Mouse (Mus musculus): ENCODE results near the gene Atf6b. TPM values are rescaled to one million over a fixed set of nuclear protein-coding genes. Genes with fewer than 3 reads are reported as not detected.

The Atf6b gene
- polyA plus RNA-seq, 1 experiment from 2014 or later = 12.9 TPM

DNA sequence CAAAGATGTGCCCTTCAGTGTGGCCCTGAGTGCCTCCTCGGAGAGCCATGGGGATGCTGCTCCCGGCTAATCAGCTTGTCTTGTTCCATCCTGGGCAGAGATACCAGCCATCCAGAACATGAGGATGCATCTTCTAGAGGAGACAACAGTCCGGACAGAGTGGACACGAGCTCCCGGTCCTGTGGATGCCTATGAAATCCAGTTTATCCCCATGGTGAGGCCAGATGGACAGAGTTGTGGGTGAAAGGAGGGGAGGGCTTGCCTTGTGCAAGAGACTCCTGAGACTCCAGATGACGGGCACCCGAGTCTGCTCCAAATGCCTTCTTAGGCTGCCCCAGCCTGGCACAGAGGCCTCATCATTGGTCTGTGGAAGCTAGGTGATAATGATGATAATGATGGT lies 26.2 kb downstream of the Atf6b start:
- no peak overlapping the region for H3K27ac ChIP-seq (ENCODE audit: low read depth)
- DNase-seq = no peak

GRCm38 (mm10) chr17:34674524-34675204 lies 27.7 kb downstream of the Atf6b start:
- TF ChIP-seq EP300 (IDR thresholded peaks at IDR 0.05; ENCODE audit: low read depth) = no peak
- TF ChIP-seq CTCF (IDR thresholded peaks at IDR 0.05; ENCODE audit: low read depth) = no peak
- peaks cover 6% of the 10 kb centered on the region; the same call in 1 of the 2 replicates for H3K4me1 ChIP-seq (ENCODE audit: insufficient read depth)
- H3K4me2 ChIP-seq (ENCODE audit: low read depth, low read length) = no peak overlapping the region
- WGBS (ENCODE audit: insufficient replicate concordance) = 57% methylated on average over 11 of the region's 11 CpGs
- ATAC-seq (no peak), DNase-seq (no peak)
- H3K4me3 ChIP-seq (ENCODE audit: low read depth, low read length) = no peak overlapping the region
- no peak overlapping the region for H3K27ac ChIP-seq (ENCODE audit: low read depth)
- H3K27me3 ChIP-seq (ENCODE audit: insufficient read depth, low read length) = peaks cover 69% of the 10 kb centered on the region
- no peak overlapping the region for H3K9ac ChIP-seq (replicated peaks)
- H3K9me3 ChIP-seq (ENCODE audit: low read length) = no peaks in the 10 kb centered on the region
- H3K36me3 ChIP-seq (replicated peaks; ENCODE audit: insufficient read depth, low read length) = no peaks in the 10 kb centered on the region

More for the DNA sequence above, 26.2 kb downstream of the Atf6b start:
- ATAC-seq = no peak
- WGBS (ENCODE audit: insufficient replicate concordance) = 84% methylated on average over 7 of the region's 7 CpGs
- no peaks in the 10 kb centered on the region for H3K9me3 ChIP-seq (ENCODE audit: low read length)
- H3K36me3 ChIP-seq (replicated peaks; ENCODE audit: insufficient read depth, low read length) = no peaks in the 10 kb centered on the region
- no peak overlapping the region for H3K4me3 ChIP-seq (ENCODE audit: low read depth, low read length)
- H3K4me1 ChIP-seq (ENCODE audit: insufficient read depth) = peaks cover 6% of the 10 kb centered on the region; the same call in 1 of the 2 replicates
- peaks cover 58% of the 10 kb centered on the region for H3K27me3 ChIP-seq (ENCODE audit: insufficient read depth, low read length)
- no peak overlapping the region for H3K9ac ChIP-seq (replicated peaks)
- TF ChIP-seq EP300 (IDR thresholded peaks at IDR 0.05; ENCODE audit: low read depth) (no peak), CTCF (IDR thresholded peaks at IDR 0.05; ENCODE audit: low read depth) (no peak)
- no peak overlapping the region for H3K4me2 ChIP-seq (ENCODE audit: low read depth, low read length)

DNA sequence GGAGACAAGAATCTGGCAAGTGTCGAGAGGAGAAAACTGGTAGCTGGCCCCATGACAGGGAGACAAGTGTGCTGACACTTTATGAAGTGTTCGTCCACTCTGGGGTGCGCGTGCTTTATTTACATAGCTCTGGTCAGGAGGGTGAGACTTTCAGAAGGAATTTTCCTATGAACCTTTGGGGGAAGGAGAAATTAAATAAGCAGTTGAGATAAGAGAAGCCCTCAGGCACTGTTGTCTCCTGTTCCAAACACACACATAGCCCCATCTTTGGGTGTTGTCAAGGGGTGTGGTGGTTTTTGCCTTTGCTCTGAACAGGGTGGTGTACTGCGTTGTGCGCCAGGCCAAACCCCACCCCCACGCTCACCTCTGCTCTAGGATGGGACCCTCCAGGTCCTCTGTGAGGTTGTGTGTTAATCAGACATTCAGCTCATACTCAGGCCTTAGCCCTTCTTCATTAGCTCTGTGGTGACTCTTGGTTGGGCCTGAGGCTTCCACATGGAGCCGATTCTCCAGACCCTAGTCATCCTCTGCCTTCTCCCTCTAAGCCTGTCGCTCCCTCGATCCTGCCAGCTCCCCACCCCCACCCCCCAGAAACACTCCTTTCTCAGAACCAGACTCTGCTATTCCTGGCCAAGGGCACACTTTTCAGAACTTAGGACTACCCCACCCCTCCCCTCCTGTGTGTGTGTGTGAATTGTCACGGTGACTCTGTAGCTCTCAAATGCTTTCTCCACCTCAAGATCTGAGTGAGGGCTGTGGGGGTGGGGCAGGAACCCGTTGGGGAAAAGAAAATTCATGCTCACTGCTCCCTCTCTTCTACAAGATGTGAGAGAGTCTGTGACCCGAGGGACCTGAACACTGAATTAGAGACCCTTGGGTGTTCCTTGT lies 28.5 kb downstream of the Atf6b start:
- H3K4me2 ChIP-seq (ENCODE audit: low read depth, low read length) = no peak overlapping the region
- H3K9ac ChIP-seq (replicated peaks) = no peak overlapping the region
- no peak overlapping the region for H3K27ac ChIP-seq (ENCODE audit: low read depth)
- H3K4me3 ChIP-seq (ENCODE audit: low read depth, low read length) = no peak overlapping the region
- no peak for TF ChIP-seq CTCF (IDR thresholded peaks at IDR 0.05; ENCODE audit: low read depth)
- no peak for TF ChIP-seq EP300 (IDR thresholded peaks at IDR 0.05; ENCODE audit: low read depth)
- H3K9me3 ChIP-seq (ENCODE audit: low read length) = no peaks in the 10 kb centered on the region
- peaks cover 68% of the 10 kb centered on the region for H3K27me3 ChIP-seq (ENCODE audit: insufficient read depth, low read length)
- WGBS (ENCODE audit: insufficient replicate concordance) = 55% methylated on average over 13 of the region's 13 CpGs
- H3K4me1 ChIP-seq (ENCODE audit: insufficient read depth) = peaks cover 6% of the 10 kb centered on the region; the same call in 1 of the 2 replicates
- no peaks in the 10 kb centered on the region for H3K36me3 ChIP-seq (replicated peaks; ENCODE audit: insufficient read depth, low read length)
- ATAC-seq = no peak
- DNase-seq = no peak

DNA sequence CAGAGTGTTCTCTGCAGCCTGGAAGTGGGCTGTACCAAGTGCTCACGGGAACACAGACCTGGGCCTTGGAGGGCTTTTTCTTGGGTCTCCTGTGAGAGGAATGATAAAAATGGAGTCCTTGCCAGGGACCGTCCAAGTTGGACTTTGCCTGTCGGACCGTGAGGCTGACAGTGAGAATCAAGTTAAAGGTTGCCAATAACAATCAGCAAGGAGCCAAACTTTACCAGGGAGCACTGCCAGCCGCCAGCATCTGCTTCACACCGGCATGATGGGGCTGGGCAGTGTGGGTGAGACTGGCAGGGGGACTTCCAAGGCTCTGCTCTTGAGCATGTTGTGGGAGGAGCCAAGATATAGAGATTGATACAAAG lies 29.1 kb downstream of the Atf6b start:
- Histone ChIP-seq H3K27me3 (ENCODE audit: insufficient read depth, low read length) (peaks cover 63% of the 10 kb centered on the region), H3K36me3 (replicated peaks; ENCODE audit: insufficient read depth, low read length) (no peaks in the 10 kb centered on the region), H3K4me2 (ENCODE audit: low read depth, low read length) (no peak overlapping the region), H3K9me3 (ENCODE audit: low read length) (no peaks in the 10 kb centered on the region), H3K4me3 (ENCODE audit: low read depth, low read length) (no peak overlapping the region), H3K27ac (ENCODE audit: low read depth) (no peak overlapping the region), H3K9ac (replicated peaks) (no peak overlapping the region), H3K4me1 (ENCODE audit: insufficient read depth) (peaks cover 6% of the 10 kb centered on the region; the same call in 1 of the 2 replicates)
- ATAC-seq (no peak), DNase-seq (no peak)
- WGBS (ENCODE audit: insufficient replicate concordance) = 77% methylated on average over 6 of the region's 6 CpGs
- TF ChIP-seq EP300 (IDR thresholded peaks at IDR 0.05; ENCODE audit: low read depth) (no peak), CTCF (IDR thresholded peaks at IDR 0.05; ENCODE audit: low read depth) (no peak)

- H3K27me3 ChIP-seq (ENCODE audit: insufficient read depth, low read length) = peaks cover 63% of the 10 kb centered on the region
- H3K4me2 ChIP-seq (ENCODE audit: low read depth, low read length) = no peak overlapping the region
- H3K9me3 ChIP-seq (ENCODE audit: low read length) = no peaks in the 10 kb centered on the region
- no peak overlapping the region for H3K27ac ChIP-seq (ENCODE audit: low read depth)
- DNase-seq (no peak), ATAC-seq (no peak)
- peaks cover 3% of the 10 kb centered on the region; the same call in 1 of the 2 replicates for H3K4me1 ChIP-seq (ENCODE audit: insufficient read depth)
- no peak overlapping the region for H3K9ac ChIP-seq (replicated peaks)
- WGBS (ENCODE audit: insufficient replicate concordance) = 74% methylated on average over 12 of the region's 12 CpGs
- TF ChIP-seq EP300 (IDR thresholded peaks at IDR 0.05; ENCODE audit: low read depth) = no peak
- H3K36me3 ChIP-seq (replicated peaks; ENCODE audit: insufficient read depth, low read length) = no peaks in the 10 kb centered on the region
- no peak overlapping the region for H3K4me3 ChIP-seq (ENCODE audit: low read depth, low read length)
Observed at GRCm38 (mm10) chr17:34676671-34677070, 29.7 kb downstream of the Atf6b start.

GRCm38 (mm10) chr17:34680191-34680590 lies 33.2 kb downstream of the Atf6b start:
- no peak for TF ChIP-seq EP300 (IDR thresholded peaks at IDR 0.05; ENCODE audit: low read depth)
- TF ChIP-seq CTCF (IDR thresholded peaks at IDR 0.05; ENCODE audit: low read depth) = no peak
- Histone ChIP-seq H3K36me3 (replicated peaks; ENCODE audit: insufficient read depth, low read length) (no peaks in the 10 kb centered on the region), H3K4me1 (ENCODE audit: insufficient read depth) (no peaks in the 10 kb centered on the region), H3K4me2 (ENCODE audit: low read depth, low read length) (no peak overlapping the region), H3K27me3 (ENCODE audit: insufficient read depth, low read length) (peaks cover 38% of the 10 kb centered on the region), H3K27ac (ENCODE audit: low read depth) (no peak overlapping the region), H3K9ac (replicated peaks) (no peak overlapping the region), H3K4me3 (ENCODE audit: low read depth, low read length) (no peak overlapping the region), H3K9me3 (ENCODE audit: low read length) (no peaks in the 10 kb centered on the region)
- 74% methylated on average over 22 of the region's 26 CpGs for WGBS (ENCODE audit: insufficient replicate concordance)
- ATAC-seq (no peak), DNase-seq (no peak)

Data from liver, postnatal 0 days (tissue).